8 mouse cellular contexts compared by ENCODE assay signal in genomic region chr3:117868637-117869323, GRCm38 (mm10). TPM values are rescaled to one million over a fixed set of nuclear protein-coding genes. Genes with fewer than 3 reads are reported as not detected.
DNase-seq lines count a peak whose midpoint lies in the region; ATAC-seq lines count a peak whose summit lies in the region.

Gene Snx7, minus strand, starts transcription at chr3:117868936.

- H3K4me3 ChIP-seq in hindbrain, embryonic 13.5 days: peak within 1 kb of the TSS; percentile 59

- peak within 1 kb of the TSS; percentile 71 for H3K4me2 ChIP-seq in hindbrain, embryonic 13.5 days

- H3K36me3 ChIP-seq in hindbrain, embryonic 13.5 days: no peaks in the 10 kb centered on the region

- peak within 1 kb of the TSS; percentile 76 for H3K9ac ChIP-seq in hindbrain, embryonic 13.5 days

- H3K27me3 ChIP-seq in hindbrain, embryonic 13.5 days: no peaks in the 10 kb centered on the region

- H3K4me1 ChIP-seq in hindbrain, embryonic 13.5 days (replicated peaks): no peaks in the 10 kb centered on the region

- H3K9me3 ChIP-seq in hindbrain, embryonic 13.5 days: no peaks in the 10 kb centered on the region

- peak; percentile 99 for ATAC-seq in hindbrain, embryonic 13.5 days (ENCODE audit: low FRiP score)

- DNase-seq in WW6 (ENCODE audit: low read depth, low spot score): peak; percentile 20
- DNase-seq in cerebellum, postnatal 14 days: peak; percentile 70 to 80
- DNase-seq in frontal cortex, postnatal 36 days (ENCODE audit: low spot score in 2 of 2): peak; percentile 84 to 86
- peak; percentile 73 to 79 for DNase-seq in layer of hippocampus, postnatal 25 days (ENCODE audit: extremely low spot score in 1 of 2, low spot score in 1 of 2)
- peak; percentile 92 for DNase-seq in lung, postnatal 10 days
- DNase-seq in ovary, postnatal 36 days (ENCODE audit: low spot score): peak; percentile 93
- peak; percentile 58 for DNase-seq in urinary bladder, postnatal 10 days (ENCODE audit: low spot score)

- peak within 1 kb of the TSS; percentile 58; the same call in 1 of the 2 replicates for H3K27ac ChIP-seq in hindbrain, embryonic 13.5 days

- 1% methylated on average over 47 of the region's 53 CpGs for WGBS in hindbrain, embryonic 13.5 days

RNA-seq across cellular contexts. Expression of gene Snx7, which starts in this region (rescaled TPM):
- 10.1 and 10.7 TPM in 2 replicates for polyA plus RNA-seq in hindbrain, embryonic 13.5 days (2015; fragmentation: Nextera tagmentation; extraction: Ambion mirVana)
- 10 to 100 TPM; 15.9 to 16.1 TPM for total RNA-seq in layer of hippocampus, postnatal 25 days (2021)

Comparison
In these comparisons a context has a peak if more than half of its experiments do, and no peak if none do; other contexts are left out.
1. Peak in every context shown above with its lines: DNase-seq, ATAC-seq, H3K4me3 ChIP-seq and H3K27ac ChIP-seq.
2. DNase-seq: peak in every context shown above with its lines; median percentile 93 in ovary, postnatal 36 days; 92 in lung, postnatal 10 days; 85 in frontal cortex, postnatal 36 days; 76 in layer of hippocampus, postnatal 25 days; 75 in cerebellum, postnatal 14 days; 58 in urinary bladder, postnatal 10 days; 20 in WW6.